Mouse (Mus musculus) lung, embryonic 14.5 days (tissue): ENCODE measurements at regions not wholly inside any gene's neighbourhood (a gene's known extent, or its start where the extent isn't known, plus 50 kb on each side); places are given as distances from the start of the nearest gene placed in this dataset.

Experiments
- ATAC-seq: fragments of 200-750 bp; cut with Nextera tagmentation; 2 replicates; pipeline ENCODE4 v1.8.0; 2017; ENCODE audit warnings: mild to moderate bottlenecking, moderate TSS enrichment, moderate library complexity; ENCODE audit not compliant: insufficient read depth
- DNase-seq: peaks from one replicate; pipeline ENCODE4 v3.0.0-alpha.2; 2015
- H3K27ac ChIP-seq: fragments of 300-500 bp; sonication (generic); 2 replicates; pipeline ENCODE4 v1.5.1; 2014; ENCODE audit warnings: low read depth, mild to moderate bottlenecking, moderate library complexity
- H3K27me3 ChIP-seq: fragments of 300-500 bp; sonication (generic); 2 replicates; pipeline ENCODE4 v1.6.1; 2014; ENCODE audit warnings: low read length, control low read depth; ENCODE audit not compliant: insufficient read depth
- H3K36me3 ChIP-seq: fragments of 300-500 bp; sonication (generic); 2 replicates; pipeline ENCODE4 v1.6.1; 2014; ENCODE audit warnings: control low read depth; ENCODE audit not compliant: insufficient read depth
- H3K4me1 ChIP-seq: fragments of 300-500 bp; sonication (generic); 2 replicates; pipeline ENCODE4 v1.6.1; 2014; ENCODE audit warnings: antibody characterized with exemption, control low read depth; ENCODE audit not compliant: insufficient read depth
- H3K4me2 ChIP-seq: fragments of 300-500 bp; sonication (generic); 2 replicates; pipeline ENCODE4 v1.6.1; 2014; ENCODE audit warnings: mild to moderate bottlenecking
- H3K4me3 ChIP-seq: fragments of 300-500 bp; sonication (generic); 2 replicates; pipeline ENCODE4 v1.5.1; 2014; ENCODE audit warnings: low read depth, low read length
- H3K9ac ChIP-seq: fragments of 300-500 bp; sonication (generic); 2 replicates; pipeline ENCODE4 v1.6.1; 2014
- H3K9me3 ChIP-seq: fragments of 300-500 bp; sonication (generic); 2 replicates; pipeline ENCODE4 v1.6.1; 2016; ENCODE audit warnings: low read depth, low read length, control low read depth
- CTCF ChIP-seq: IDR thresholded peaks from 2 replicates; pipeline ENCODE4 v1.5.1; 2016; ENCODE audit warnings: antibody characterized with exemption, low read depth
- WGBS: fragments of 180-500 bp; shearing (Covaris S2); extraction: QIAGEN DNeasy Blood & Tissue Kit; methylation state at CpG from one replicate; pipeline ENCODE4 v1.1.7; 2014; 5-methylcytosine and 5-hydroxymethylcytosine counted together

GRCm38 (mm10) chr1:120831975-120832374 is 229.8 kb downstream of the En1 start:
- no peak for ATAC-seq
- Histone ChIP-seq H3K4me2 (no peak overlapping the region), H3K36me3 (no peaks in the 10 kb centered on the region), H3K4me1 (no peaks in the 10 kb centered on the region), H3K9me3 (no peaks in the 10 kb centered on the region), H3K27me3 (no peaks in the 10 kb centered on the region), H3K27ac (no peak overlapping the region), H3K4me3 (no peak overlapping the region), H3K9ac (no peak overlapping the region)
- no peak for TF ChIP-seq CTCF
- no peak for DNase-seq
- 56% methylated on average over 1 of the region's 1 CpGs for WGBS

- Histone ChIP-seq H3K27me3 (no peaks in the 10 kb centered on the region), H3K9me3 (no peaks in the 10 kb centered on the region), H3K4me3 (no peak overlapping the region), H3K9ac (no peak overlapping the region), H3K4me1 (no peaks in the 10 kb centered on the region), H3K4me2 (no peak overlapping the region), H3K36me3 (no peaks in the 10 kb centered on the region), H3K27ac (no peak overlapping the region)
- no peak for TF ChIP-seq CTCF
- 60% methylated on average over 7 of the region's 7 CpGs for WGBS
- no peak for ATAC-seq
- DNase-seq: no peak
Measured at GRCm38 (mm10) chr1:120842596-120842995, 240.4 kb downstream of the En1 start.

DNA sequence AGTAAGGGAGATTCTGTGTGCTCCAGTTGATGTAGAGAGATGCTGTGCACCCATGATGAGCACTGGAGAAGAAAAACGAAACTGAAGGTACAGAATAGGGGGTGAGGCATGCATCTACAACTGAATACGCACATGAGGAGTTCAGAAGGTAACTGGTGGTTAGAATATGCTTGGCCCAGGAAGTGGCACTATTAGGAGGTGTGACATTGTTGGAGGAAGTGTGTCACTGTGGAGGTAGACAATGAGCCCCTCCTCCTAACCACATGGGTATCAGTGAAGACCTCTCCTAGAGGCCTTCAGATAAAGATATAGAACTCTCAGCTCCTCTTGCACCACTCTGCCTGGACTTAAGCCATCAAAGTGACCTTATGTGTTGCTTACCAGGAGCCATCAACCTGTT is 243.9 kb downstream of the En1 start:
- Histone ChIP-seq H3K9me3 (no peaks in the 10 kb centered on the region), H3K36me3 (no peaks in the 10 kb centered on the region), H3K9ac (no peak overlapping the region), H3K4me3 (no peak overlapping the region), H3K4me1 (no peaks in the 10 kb centered on the region), H3K27me3 (no peaks in the 10 kb centered on the region), H3K27ac (no peak overlapping the region), H3K4me2 (no peak overlapping the region)
- ATAC-seq (no peak), DNase-seq (no peak)
- TF ChIP-seq CTCF: no peak
- 72% methylated on average over 2 of the region's 2 CpGs for WGBS

- no peaks in the 10 kb centered on the region for H3K27me3 ChIP-seq
- 58% methylated on average over 6 of the region's 6 CpGs for WGBS
- no peak for TF ChIP-seq CTCF
- ATAC-seq (no peak), DNase-seq (no peak)
- H3K4me2 ChIP-seq: no peak overlapping the region
- H3K9ac ChIP-seq: no peak overlapping the region
- no peaks in the 10 kb centered on the region for H3K36me3 ChIP-seq
- H3K9me3 ChIP-seq: no peaks in the 10 kb centered on the region
- no peak overlapping the region for H3K4me3 ChIP-seq
- no peak overlapping the region for H3K27ac ChIP-seq
- no peaks in the 10 kb centered on the region for H3K4me1 ChIP-seq
Measured at GRCm38 (mm10) chr1:120851860-120852503, 249.8 kb downstream of the En1 start.

DNA sequence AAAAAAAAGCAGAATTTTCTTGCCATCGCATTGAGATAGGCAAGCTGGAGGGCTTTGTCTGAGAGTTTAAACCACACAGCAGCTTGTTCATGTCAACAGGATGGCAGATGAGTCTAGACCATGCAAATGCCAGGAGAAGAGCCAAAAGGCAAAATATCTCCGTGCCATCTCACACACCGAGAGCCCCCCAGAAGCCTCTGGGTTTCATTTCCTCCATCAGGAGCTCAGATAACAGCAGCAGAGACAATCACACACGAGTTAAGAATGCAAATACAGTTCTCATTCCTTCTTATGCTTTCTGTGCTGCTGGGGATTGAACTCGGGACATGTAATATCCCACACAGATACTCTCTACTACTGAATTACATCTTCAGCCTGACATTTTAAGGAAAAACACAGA is 255.3 kb downstream of the En1 start:
- Histone ChIP-seq H3K4me3 (no peak overlapping the region), H3K27ac (no peak overlapping the region), H3K9ac (no peak overlapping the region), H3K4me2 (no peak overlapping the region), H3K4me1 (no peaks in the 10 kb centered on the region), H3K9me3 (no peaks in the 10 kb centered on the region), H3K36me3 (no peaks in the 10 kb centered on the region), H3K27me3 (no peaks in the 10 kb centered on the region)
- TF ChIP-seq CTCF: no peak
- WGBS: 42% methylated on average over 5 of the region's 5 CpGs
- DNase-seq (no peak), ATAC-seq (no peak)

DNA sequence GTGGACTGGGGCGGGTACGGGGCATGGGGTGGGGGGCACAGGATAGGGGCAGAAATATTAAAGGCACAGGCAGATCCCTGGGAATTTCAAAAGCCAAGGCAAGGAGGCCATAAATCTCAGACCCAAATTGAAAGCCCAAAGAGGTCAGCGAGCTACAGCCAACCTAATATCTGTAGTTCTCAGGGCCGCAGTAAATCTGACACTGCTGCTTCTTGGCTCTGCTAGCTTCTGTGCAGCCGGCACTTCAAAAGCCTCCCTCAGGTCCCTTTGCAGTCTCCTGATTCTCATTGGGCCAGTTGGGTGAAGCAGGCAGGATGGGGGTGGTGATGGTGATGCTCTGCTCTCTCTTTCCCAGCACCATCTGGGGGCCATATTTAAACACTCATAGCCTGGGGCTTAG is 257.3 kb downstream of the En1 start:
- H3K4me1 ChIP-seq: no peaks in the 10 kb centered on the region
- no peak overlapping the region for H3K4me2 ChIP-seq
- H3K9me3 ChIP-seq: no peaks in the 10 kb centered on the region
- 50% methylated on average over 5 of the region's 5 CpGs for WGBS
- no peak for ATAC-seq
- H3K4me3 ChIP-seq: no peak overlapping the region
- no peaks in the 10 kb centered on the region for H3K36me3 ChIP-seq
- H3K27me3 ChIP-seq: no peaks in the 10 kb centered on the region
- TF ChIP-seq CTCF: no peak
- no peak overlapping the region for H3K27ac ChIP-seq
- no peak for DNase-seq
- no peak overlapping the region for H3K9ac ChIP-seq

DNA sequence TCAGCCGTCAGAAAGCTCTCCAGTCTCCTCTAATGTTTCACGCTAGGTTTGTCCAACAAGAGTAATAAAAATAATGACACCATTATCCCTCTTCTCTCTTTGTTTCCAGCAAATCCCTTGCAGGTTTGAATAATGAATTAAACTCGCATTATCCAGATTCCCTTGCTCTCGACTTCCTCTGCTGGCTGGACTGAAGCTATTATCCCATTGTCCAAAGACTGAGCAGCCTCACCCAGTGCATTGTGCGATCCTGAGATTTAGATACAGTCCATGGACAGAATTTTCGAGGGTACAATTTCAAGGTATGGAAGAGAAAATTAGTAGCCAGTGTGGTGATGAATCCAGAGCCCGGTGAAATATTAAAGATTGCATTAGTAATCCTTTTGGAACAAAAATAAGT is 270.3 kb downstream of the En1 start:
- Histone ChIP-seq H3K9ac (no peak overlapping the region), H3K27me3 (no peaks in the 10 kb centered on the region), H3K4me3 (no peak overlapping the region), H3K27ac (no peak overlapping the region), H3K36me3 (no peaks in the 10 kb centered on the region), H3K4me1 (no peaks in the 10 kb centered on the region), H3K9me3 (no peaks in the 10 kb centered on the region), H3K4me2 (no peak overlapping the region)
- DNase-seq (no peak), ATAC-seq (no peak)
- no peak for TF ChIP-seq CTCF
- WGBS: 78% methylated on average over 7 of the region's 7 CpGs
